Mouse (Mus musculus) stomach, embryonic 14.5 days (tissue): ENCODE data around the gene Scn4b. TPM values are rescaled to one million over a fixed set of nuclear protein-coding genes. Genes with fewer than 3 reads are reported as not detected.

Source experiments
- ATAC-seq: fragments of 200-750 bp; cut with Nextera tagmentation; 2 replicates; pipeline ENCODE4 v1.8.0; 2017; ENCODE audit warnings: low read depth, moderate TSS enrichment; ENCODE audit not compliant: insufficient number of reproducible peaks, insufficient read depth, low FRiP score
- H3K27ac ChIP-seq: fragments of 300-500 bp; sonication (generic); 2 replicates; pipeline ENCODE4 v1.5.1; 2014; ENCODE audit warnings: mild to moderate bottlenecking, low read length, moderate library complexity, mixed read lengths
- H3K27me3 ChIP-seq: fragments of 300-500 bp; sonication (generic); 2 replicates; pipeline ENCODE4 v1.6.1; 2014; ENCODE audit warnings: low read length, control low read depth, mixed read lengths; ENCODE audit not compliant: control insufficient read depth, insufficient read depth
- H3K36me3 ChIP-seq: fragments of 300-500 bp; sonication (generic); 2 replicates; pipeline ENCODE4 v1.6.1; 2014; ENCODE audit warnings: mild to moderate bottlenecking, control low read depth, low read length, moderate library complexity, mixed read lengths; ENCODE audit not compliant: control insufficient read depth, insufficient read depth
- H3K4me1 ChIP-seq: fragments of 300-500 bp; sonication (generic); 2 replicates; pipeline ENCODE4 v1.6.1; 2014; ENCODE audit warnings: low read length, control low read depth, mixed read lengths; ENCODE audit not compliant: control insufficient read depth, insufficient read depth
- H3K4me2 ChIP-seq: fragments of 300-500 bp; sonication (generic); replicated peaks from 2 replicates; pipeline ENCODE4 v1.6.1; 2014; ENCODE audit warnings: low read depth, low read length, control low read depth
- H3K4me3 ChIP-seq: fragments of 300-500 bp; sonication (generic); 2 replicates; pipeline ENCODE4 v1.5.1; 2014; ENCODE audit warnings: low read depth, low read length, control low read depth
- H3K9ac ChIP-seq: fragments of 300-500 bp; sonication (generic); replicated peaks from 2 replicates; pipeline ENCODE4 v1.6.1; 2014; ENCODE audit warnings: low read depth, mild to moderate bottlenecking, control low read depth, low read length, moderate library complexity, mixed read lengths
- H3K9me3 ChIP-seq: fragments of 300-500 bp; sonication (generic); 2 replicates; pipeline ENCODE4 v1.6.1; 2016; ENCODE audit warnings: low read depth, low read length, control low read depth; ENCODE audit not compliant: control insufficient read depth
- WGBS: fragments of 180-500 bp; shearing (Covaris S2); extraction: QIAGEN DNeasy Blood & Tissue Kit; methylation state at CpG from one replicate; pipeline ENCODE4 v1.1.7; 2014; 5-methylcytosine and 5-hydroxymethylcytosine counted together
- polyA plus RNA-seq: library from polyadenylated mRNA; unstranded; fragments of >200 nt; fragmentation: Nextera tagmentation; extraction: Ambion mirVana; gene quantifications from 2 replicates; pipeline ENCODE4 v1.2.1, GENCODE M21; 2014

The Scn4b gene
- polyA plus RNA-seq, 1 experiment from 2014 or later = not detected

GRCm38 (mm10) chr9:45189661-45190174 is 51.5 kb downstream of the Scn4b start:
- Histone ChIP-seq H3K4me3 (no peak overlapping the region), H3K27ac (no peak overlapping the region), H3K36me3 (no peaks in the 10 kb centered on the region), H3K9me3 (no peaks in the 10 kb centered on the region), H3K4me1 (no peaks in the 10 kb centered on the region), H3K4me2 (no peak overlapping the region), H3K9ac (no peak overlapping the region), H3K27me3 (no peaks in the 10 kb centered on the region)
- WGBS = 84% methylated on average over 4 of the region's 4 CpGs
- ATAC-seq = no peak

GRCm38 (mm10) chr9:45195468-45195867 is 57.3 kb downstream of the Scn4b start:
- H3K27ac ChIP-seq = no peak overlapping the region
- H3K36me3 ChIP-seq = no peaks in the 10 kb centered on the region
- no peak overlapping the region for H3K4me2 ChIP-seq
- no peak overlapping the region for H3K4me3 ChIP-seq
- H3K9me3 ChIP-seq = no peaks in the 10 kb centered on the region
- H3K4me1 ChIP-seq = no peaks in the 10 kb centered on the region
- no peak overlapping the region for H3K9ac ChIP-seq
- no peaks in the 10 kb centered on the region for H3K27me3 ChIP-seq
- no peak for ATAC-seq
- WGBS = 73% methylated on average over 4 of the region's 4 CpGs

- Histone ChIP-seq H3K27ac (no peak overlapping the region), H3K27me3 (no peaks in the 10 kb centered on the region), H3K9ac (no peak overlapping the region), H3K4me3 (no peak overlapping the region), H3K4me2 (no peak overlapping the region), H3K9me3 (no peaks in the 10 kb centered on the region), H3K36me3 (no peaks in the 10 kb centered on the region), H3K4me1 (no peaks in the 10 kb centered on the region)
- ATAC-seq = no peak
- 73% methylated on average over 8 of the region's 8 CpGs for WGBS
Measured at GRCm38 (mm10) chr9:45196125-45196830, 58.1 kb downstream of the Scn4b start.

GRCm38 (mm10) chr9:45197549-45197948 is 59.4 kb downstream of the Scn4b start:
- no peaks in the 10 kb centered on the region for H3K4me1 ChIP-seq
- no peak overlapping the region for H3K27ac ChIP-seq
- H3K4me2 ChIP-seq = no peak overlapping the region
- H3K9me3 ChIP-seq = no peaks in the 10 kb centered on the region
- H3K9ac ChIP-seq = no peak overlapping the region
- no peak overlapping the region for H3K4me3 ChIP-seq
- ATAC-seq = no peak
- 79% methylated on average over 5 of the region's 5 CpGs for WGBS
- no peaks in the 10 kb centered on the region for H3K36me3 ChIP-seq
- no peaks in the 10 kb centered on the region for H3K27me3 ChIP-seq

GRCm38 (mm10) chr9:45201319-45201947 is 63.2 kb downstream of the Scn4b start:
- no peak for ATAC-seq
- Histone ChIP-seq H3K9ac (no peak overlapping the region), H3K9me3 (no peaks in the 10 kb centered on the region), H3K36me3 (no peaks in the 10 kb centered on the region), H3K4me2 (no peak overlapping the region), H3K27ac (no peak overlapping the region), H3K4me1 (no peaks in the 10 kb centered on the region), H3K27me3 (no peaks in the 10 kb centered on the region), H3K4me3 (no peak overlapping the region)
- 75% methylated on average over 5 of the region's 5 CpGs for WGBS

- no peaks in the 10 kb centered on the region for H3K36me3 ChIP-seq
- H3K4me2 ChIP-seq = peak overlapping the region; percentile 27
- H3K27ac ChIP-seq = peak overlapping the region; percentile 52; the same call in 1 of the 2 replicates
- 56% methylated on average over 9 of the region's 9 CpGs for WGBS
- ATAC-seq = peak; percentile 62; the same call in 1 of the 2 replicates
- H3K4me1 ChIP-seq = no peaks in the 10 kb centered on the region
- H3K27me3 ChIP-seq = no peaks in the 10 kb centered on the region
- H3K9me3 ChIP-seq = no peaks in the 10 kb centered on the region
- no peak overlapping the region for H3K4me3 ChIP-seq
- H3K9ac ChIP-seq = no peak overlapping the region
Measured at GRCm38 (mm10) chr9:45202021-45202798, 64.0 kb downstream of the Scn4b start.

Other genes with a start within 250 kb of the Scn4b start
- gene Atp5l, start 217.7 kb upstream of the Scn4b start, polyA plus RNA-seq = 667 and 745 TPM in 2 replicates
- 32.7 and 39.6 TPM in 2 replicates for gene Ube4a, start 172.8 kb upstream of the Scn4b start, polyA plus RNA-seq
- 0.33 TPM in 1 of 2 replicates, not detected in the other for gene Cd3g, start 158.0 kb upstream of the Scn4b start, polyA plus RNA-seq
- not detected in 2 replicates for gene Cd3d, start 156.6 kb upstream of the Scn4b start, polyA plus RNA-seq
- gene Cd3e, start 128.8 kb upstream of the Scn4b start, polyA plus RNA-seq = 0.41 TPM in 1 of 2 replicates, not detected in the other
- 27.2 and 28.6 TPM in 2 replicates for gene Mpzl2, start 98.6 kb upstream of the Scn4b start, polyA plus RNA-seq
- 3.1 and 4.6 TPM in 2 replicates for gene Mpzl3, start 83.2 kb upstream of the Scn4b start, polyA plus RNA-seq
- 2.8 and 4.2 TPM in 2 replicates for gene Jaml, start 59.2 kb upstream of the Scn4b start, polyA plus RNA-seq
- gene Scn2b, start 20.6 kb upstream of the Scn4b start, polyA plus RNA-seq = 3.6 and 5.5 TPM in 2 replicates
- gene BC049352, start 43.6 kb downstream of the Scn4b start, polyA plus RNA-seq = 0.31 TPM in 1 of 2 replicates, not detected in the other
- 19.2 and 20.5 TPM in 2 replicates for gene Tmprss4, start 65.7 kb downstream of the Scn4b start, polyA plus RNA-seq
- 1.1 and 1.5 TPM in 2 replicates for gene Il10ra, start 130.8 kb downstream of the Scn4b start, polyA plus RNA-seq
- gene Tmprss13, start 180.7 kb downstream of the Scn4b start, polyA plus RNA-seq = 3.3 and 4.0 TPM in 2 replicates
- gene Fxyd6, start 231.8 kb downstream of the Scn4b start, polyA plus RNA-seq = 61.4 and 63.5 TPM in 2 replicates